ENCODE assay signal across 8 mouse cellular contexts in genomic region chr8:117278668-117279132, GRCm38 (mm10). TPM values are rescaled to one million over a fixed set of nuclear protein-coding genes. Genes with fewer than 3 reads are reported as not detected.
DNase-seq lines count a peak whose midpoint lies in the region; ATAC-seq and TF ChIP-seq lines count a peak whose summit lies in the region.

No protein-coding gene starts in this region.

- H3K9me3 ChIP-seq in forebrain, embryonic 15.5 days, result no peaks in the 10 kb centered on the region
- H3K9me3 ChIP-seq in limb, embryonic 15.5 days, result no peaks in the 10 kb centered on the region
- H3K9me3 ChIP-seq in kidney, embryonic 16.5 days (ENCODE audit: low read length), result no peaks in the 10 kb centered on the region

- 11% methylated on average over 20 of the region's 20 CpGs for WGBS in forebrain, embryonic 15.5 days
- 80% methylated on average over 20 of the region's 20 CpGs for WGBS in limb, embryonic 15.5 days
- 52% methylated on average over 20 of the region's 20 CpGs for WGBS in small intestine, adult 2 months
- whole genome bisulfite sequencing in kidney, embryonic 16.5 days, result 66% methylated on average over 20 of the region's 20 CpGs

- no peaks in the 10 kb centered on the region for H3K36me3 ChIP-seq in forebrain, embryonic 15.5 days
- 0 out of 2 replicates have a peak, but pooled peaks cover 2% of the 10 kb centered on the region for H3K36me3 ChIP-seq in limb, embryonic 15.5 days
- H3K36me3 ChIP-seq in small intestine, adult 2 months (ENCODE audit: control insufficient read depth, insufficient read depth, low read length), result peaks cover 3% of the 10 kb centered on the region; the same call in 1 of the 2 replicates
- no peaks in the 10 kb centered on the region for H3K36me3 ChIP-seq in kidney, embryonic 16.5 days (ENCODE audit: insufficient read depth, low read length)

- H3K4me3 ChIP-seq in forebrain, embryonic 15.5 days, result no peak overlapping the region
- no peak overlapping the region for H3K4me3 ChIP-seq in limb, embryonic 15.5 days
- no peak overlapping the region for H3K4me3 ChIP-seq in small intestine, adult 2 months (ENCODE audit: low read depth, low read length)
- H3K4me3 ChIP-seq in kidney, embryonic 16.5 days (ENCODE audit: low read length), result no peak overlapping the region

- TF ChIP-seq CTCF in small intestine, adult 2 months (IDR thresholded peaks at IDR 0.05; ENCODE audit: extremely low read depth, insufficient read length, insufficient replicate concordance, low read depth, low read length), result no peak

- H3K27ac ChIP-seq in forebrain, embryonic 15.5 days (replicated peaks), result peak overlapping the region; percentile 69
- H3K27ac ChIP-seq in limb, embryonic 15.5 days, result 0 out of 2 replicates have a peak overlapping the region, but pooled peaks have one; percentile 47
- H3K27ac ChIP-seq in small intestine, adult 2 months (ENCODE audit: insufficient read depth, low read depth, low read length), result 0 out of 2 replicates have a peak overlapping the region, but pooled peaks have one; percentile 1
- no peak overlapping the region for H3K27ac ChIP-seq in kidney, embryonic 16.5 days (ENCODE audit: low read length)

- H3K9ac ChIP-seq in forebrain, embryonic 15.5 days (replicated peaks), result peak overlapping the region; percentile 13; the same call in 1 of the 2 replicates
- H3K9ac ChIP-seq in limb, embryonic 15.5 days, result no peak overlapping the region
- no peak overlapping the region for H3K9ac ChIP-seq in kidney, embryonic 16.5 days (replicated peaks; ENCODE audit: low read length)

- DNase-seq in Muller cell, postnatal 12 days (ENCODE audit: inconsistent ontology term), result peak; percentile 89
- DNase-seq in adrenal gland, postnatal 25 days, result peak; percentile 48
- no peak for DNase-seq in urinary bladder, adult 18-20 months (ENCODE audit: low spot score in 2 of 2)
- no peak for DNase-seq in kidney, postnatal 14 days

- TF ChIP-seq POLR2A in small intestine, adult 2 months (IDR thresholded peaks at IDR 0.05; ENCODE audit: low read depth, low read length), result no peak

- H3K4me1 ChIP-seq in forebrain, embryonic 15.5 days, result peaks cover 41% of the 10 kb centered on the region
- peaks cover 48% of the 10 kb centered on the region for H3K4me1 ChIP-seq in limb, embryonic 15.5 days
- H3K4me1 ChIP-seq in small intestine, adult 2 months (ENCODE audit: control insufficient read depth, insufficient read depth, insufficient read length, low read length), result peaks cover 44% of the 10 kb centered on the region
- H3K4me1 ChIP-seq in kidney, embryonic 16.5 days (ENCODE audit: insufficient read depth, low read length), result peaks cover 38% of the 10 kb centered on the region

- no peaks in the 10 kb centered on the region for H3K27me3 ChIP-seq in forebrain, embryonic 15.5 days
- no peaks in the 10 kb centered on the region for H3K27me3 ChIP-seq in limb, embryonic 15.5 days
- no peaks in the 10 kb centered on the region for H3K27me3 ChIP-seq in small intestine, adult 2 months (ENCODE audit: control insufficient read depth, insufficient read depth, low read length)
- no peaks in the 10 kb centered on the region for H3K27me3 ChIP-seq in kidney, embryonic 16.5 days (ENCODE audit: insufficient read depth, low read length)

- 0 out of 2 replicates have a peak, but pooled peaks have one; percentile 5 for ATAC-seq in forebrain, embryonic 15.5 days (replicated peaks)
- ATAC-seq in limb, embryonic 15.5 days (ENCODE audit: insufficient number of reproducible peaks, low FRiP score, low TSS enrichment, low read depth), result no peak
- no peak for ATAC-seq in kidney, embryonic 16.5 days (ENCODE audit: low FRiP score, low TSS enrichment)

- peak overlapping the region; percentile 32 for H3K4me2 ChIP-seq in forebrain, embryonic 15.5 days (replicated peaks)
- H3K4me2 ChIP-seq in limb, embryonic 15.5 days, result no peak overlapping the region
- H3K4me2 ChIP-seq in kidney, embryonic 16.5 days (replicated peaks; ENCODE audit: low read depth, low read length), result no peak overlapping the region

RNA-seq across cellular contexts. Expression of gene Cmip, which starts 21.8 kb away (rescaled TPM):
- 121 and 126 TPM in 2 replicates for total RNA-seq in adrenal gland, postnatal 25 days (2021)
- polyA plus RNA-seq in forebrain, embryonic 15.5 days (2015; fragmentation: Nextera tagmentation; extraction: Ambion mirVana), result 83.8 and 113 TPM in 2 replicates
- polyA plus RNA-seq in limb, embryonic 15.5 days (2015; fragmentation: Nextera tagmentation; extraction: Ambion mirVana), result 18.8 and 20.7 TPM in 2 replicates
- 58.7 and 129 TPM in 2 replicates for polyA plus RNA-seq in small intestine, adult 2 months (2012; rRNA removed)
- polyA plus RNA-seq in kidney, embryonic 16.5 days (2015; fragmentation: Nextera tagmentation; extraction: Ambion mirVana), result 20.4 and 21.0 TPM in 2 replicates

Comparison
In these comparisons a context has a peak if more than half of its experiments do, and no peak if none do; other contexts are left out.
1. DNase-seq: peak in Muller cell, postnatal 12 days (single experiment) and adrenal gland, postnatal 25 days (single experiment); none in urinary bladder, adult 18-20 months (0 of 2) and kidney, postnatal 14 days (single experiment).